ENCODE assay signal across 14 mouse cellular contexts in genomic region chr10:108636086-108636485, GRCm38 (mm10).
"Had no signal": no experiment of that assay in that cellular context is flagged by ENCODE, and none has a peak within 500 bp of the region (broad histone marks: within the 10 kb centered on the region; RNA-seq: fewer than 3 reads in every experiment).

No protein-coding gene starts in this region.

- DNase-seq: kidney, adult 18-20 months; kidney, postnatal 10 days; kidney, postnatal 4 days; liver; liver, embryonic 13.5 days; liver, postnatal 0 days; lung, postnatal 14 days; spleen, adult 18-20 months; thymus, adult 18-20 months; thymus, postnatal 14 days had no signal

- H3K4me3 ChIP-seq: limb, embryonic 12.5 days; liver, embryonic 13.5 days; lung, embryonic 15.5 days; megakaryocyte, embryonic 14.5 days had no signal

- H3K27ac ChIP-seq: limb, embryonic 12.5 days; liver, embryonic 13.5 days; lung, embryonic 15.5 days; macrophage had no signal

- H3K4me2 ChIP-seq: limb, embryonic 12.5 days; liver, embryonic 13.5 days; lung, embryonic 15.5 days had no signal

- H3K9ac ChIP-seq: limb, embryonic 12.5 days; liver, embryonic 13.5 days; liver, postnatal 0 days; lung, embryonic 15.5 days had no signal

- H3K36me3 ChIP-seq: limb, embryonic 12.5 days; liver, embryonic 13.5 days; lung, embryonic 15.5 days had no signal

- H3K9me3 ChIP-seq: limb, embryonic 12.5 days; liver, embryonic 13.5 days; lung, embryonic 15.5 days had no signal

- H3K27me3 ChIP-seq: limb, embryonic 12.5 days; liver, embryonic 13.5 days; lung, embryonic 15.5 days; megakaryocyte, embryonic 14.5 days had no signal

- H3K4me1 ChIP-seq: limb, embryonic 12.5 days; liver, embryonic 13.5 days; lung, embryonic 15.5 days; megakaryocyte, embryonic 14.5 days had no signal

- ATAC-seq: liver, postnatal 0 days had no signal
